Mouse (Mus musculus): ENCODE data around the gene Bri3. TPM values are rescaled to one million over a fixed set of nuclear protein-coding genes. Genes with fewer than 3 reads are reported as not detected.

Bri3 gene
- polyA plus RNA-seq, 1 experiment: 104 TPM

GRCm38 (mm10) chr5:144230216-144230615 lies 14.0 kb upstream of the Bri3 start:
- Histone ChIP-seq H3K4me3 (ENCODE audit: insufficient read depth, low read length) (no peak overlapping the region), H3K27ac (ENCODE audit: insufficient read depth, low read length) (no peak overlapping the region)
- TF ChIP-seq POLR2A (IDR thresholded peaks at IDR 0.05; ENCODE audit: extremely low read depth, insufficient read depth, low read length) (no peak), CTCF (IDR thresholded peaks at IDR 0.05; ENCODE audit: extremely low read depth, insufficient read depth, low read length) (no peak)

GRCm38 (mm10) chr5:144231410-144231809 lies 12.8 kb upstream of the Bri3 start:
- H3K27ac ChIP-seq (ENCODE audit: insufficient read depth, low read length): no peak overlapping the region
- TF ChIP-seq CTCF (IDR thresholded peaks at IDR 0.05; ENCODE audit: extremely low read depth, insufficient read depth, low read length) (peak; percentile 42; the same call in 1 of the 2 replicates), POLR2A (IDR thresholded peaks at IDR 0.05; ENCODE audit: extremely low read depth, insufficient read depth, low read length) (no peak)
- H3K4me1 ChIP-seq (ENCODE audit: control insufficient read depth, insufficient read depth, low read length): no peaks in the 10 kb centered on the region
- H3K4me3 ChIP-seq (ENCODE audit: insufficient read depth, low read length): no peak overlapping the region

More at GRCm38 (mm10) chr5:144230216-144230615, 14.0 kb upstream of the Bri3 start:
- H3K4me1 ChIP-seq (ENCODE audit: control insufficient read depth, insufficient read depth, low read length): no peaks in the 10 kb centered on the region

GRCm38 (mm10) chr5:144232531-144232930 lies 11.7 kb upstream of the Bri3 start:
- no peak overlapping the region for H3K4me3 ChIP-seq (ENCODE audit: insufficient read depth, low read length)
- no peaks in the 10 kb centered on the region for H3K4me1 ChIP-seq (ENCODE audit: control insufficient read depth, insufficient read depth, low read length)
- TF ChIP-seq POLR2A (IDR thresholded peaks at IDR 0.05; ENCODE audit: extremely low read depth, insufficient read depth, low read length) (no peak), CTCF (IDR thresholded peaks at IDR 0.05; ENCODE audit: extremely low read depth, insufficient read depth, low read length) (no peak)
- H3K27ac ChIP-seq (ENCODE audit: insufficient read depth, low read length): no peak overlapping the region

GRCm38 (mm10) chr5:144234222-144234621 lies 10.0 kb upstream of the Bri3 start:
- H3K27ac ChIP-seq (ENCODE audit: insufficient read depth, low read length): no peak overlapping the region
- no peak overlapping the region for H3K4me3 ChIP-seq (ENCODE audit: insufficient read depth, low read length)
- no peaks in the 10 kb centered on the region for H3K4me1 ChIP-seq (ENCODE audit: control insufficient read depth, insufficient read depth, low read length)
- TF ChIP-seq CTCF (IDR thresholded peaks at IDR 0.05; ENCODE audit: extremely low read depth, insufficient read depth, low read length) (no peak), POLR2A (IDR thresholded peaks at IDR 0.05; ENCODE audit: extremely low read depth, insufficient read depth, low read length) (no peak)

- no peak overlapping the region for H3K4me3 ChIP-seq (ENCODE audit: insufficient read depth, low read length)
- no peaks in the 10 kb centered on the region for H3K4me1 ChIP-seq (ENCODE audit: control insufficient read depth, insufficient read depth, low read length)
- no peak overlapping the region for H3K27ac ChIP-seq (ENCODE audit: insufficient read depth, low read length)
- no peak for TF ChIP-seq POLR2A (IDR thresholded peaks at IDR 0.05; ENCODE audit: extremely low read depth, insufficient read depth, low read length)
- TF ChIP-seq CTCF (IDR thresholded peaks at IDR 0.05; ENCODE audit: extremely low read depth, insufficient read depth, low read length): no peak
Observed at GRCm38 (mm10) chr5:144234714-144235113, 9.5 kb upstream of the Bri3 start.

- no peak for TF ChIP-seq CTCF (IDR thresholded peaks at IDR 0.05; ENCODE audit: extremely low read depth, insufficient read depth, low read length)
- no peak overlapping the region for H3K27ac ChIP-seq (ENCODE audit: insufficient read depth, low read length)
- no peaks in the 10 kb centered on the region for H3K4me1 ChIP-seq (ENCODE audit: control insufficient read depth, insufficient read depth, low read length)
- H3K4me3 ChIP-seq (ENCODE audit: insufficient read depth, low read length): no peak overlapping the region
Observed at GRCm38 (mm10) chr5:144238969-144239368, 5.3 kb upstream of the Bri3 start.

DNA sequence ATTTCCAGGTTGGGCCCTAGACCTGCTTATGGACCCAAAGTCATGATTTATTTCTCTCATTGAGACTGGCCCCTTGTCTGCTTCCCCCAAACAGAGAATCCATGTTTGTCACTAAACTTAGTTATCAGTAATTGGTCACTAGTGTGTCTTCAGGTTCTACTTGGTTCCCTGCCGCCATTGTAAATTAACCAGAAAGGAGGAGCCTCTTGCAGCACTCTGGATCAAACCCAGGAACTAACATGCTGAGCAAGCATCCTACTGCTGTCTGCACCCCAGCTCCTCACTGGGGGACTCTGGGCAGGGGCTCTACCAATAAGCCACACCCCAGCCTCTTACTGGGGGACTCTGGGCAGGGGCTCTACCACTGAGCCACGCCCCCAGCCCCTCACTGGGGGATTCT lies 1.4 kb downstream of the Bri3 start:
- no peak overlapping the region for H3K4me3 ChIP-seq (ENCODE audit: insufficient read depth, low read length)
- H3K27ac ChIP-seq (ENCODE audit: insufficient read depth, low read length): no peak overlapping the region
- no peaks in the 10 kb centered on the region for H3K4me1 ChIP-seq (ENCODE audit: control insufficient read depth, insufficient read depth, low read length)
- TF ChIP-seq CTCF (IDR thresholded peaks at IDR 0.05; ENCODE audit: extremely low read depth, insufficient read depth, low read length): no peak
- TF ChIP-seq POLR2A (IDR thresholded peaks at IDR 0.05; ENCODE audit: extremely low read depth, insufficient read depth, low read length): no peak

GRCm38 (mm10) chr5:144246669-144247068 lies 2.4 kb downstream of the Bri3 start:
- Histone ChIP-seq H3K4me3 (ENCODE audit: insufficient read depth, low read length) (no peak overlapping the region), H3K27ac (ENCODE audit: insufficient read depth, low read length) (no peak overlapping the region), H3K4me1 (ENCODE audit: control insufficient read depth, insufficient read depth, low read length) (no peaks in the 10 kb centered on the region)
- no peak for TF ChIP-seq CTCF (IDR thresholded peaks at IDR 0.05; ENCODE audit: extremely low read depth, insufficient read depth, low read length)

DNA sequence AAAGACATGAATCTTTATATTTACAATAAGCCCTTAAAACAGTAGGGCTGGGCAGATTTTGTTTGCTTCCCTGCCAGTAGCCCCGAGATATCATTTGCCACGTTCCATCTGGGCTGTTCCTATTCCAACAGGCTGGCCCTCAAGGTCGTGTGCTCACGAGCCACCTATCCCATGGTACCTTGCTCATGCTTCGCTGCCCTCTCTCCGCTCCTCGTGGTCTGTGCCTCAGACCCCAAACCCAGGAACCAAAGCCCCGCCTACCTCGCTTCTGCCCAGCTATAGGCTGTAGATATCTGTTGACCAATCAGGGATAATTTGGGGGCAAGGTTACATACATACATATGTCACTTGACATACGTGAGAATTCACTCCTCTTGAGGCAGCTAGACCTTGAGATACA lies 3.1 kb downstream of the Bri3 start:
- Histone ChIP-seq H3K4me1 (ENCODE audit: control insufficient read depth, insufficient read depth, low read length) (no peaks in the 10 kb centered on the region), H3K27ac (ENCODE audit: insufficient read depth, low read length) (no peak overlapping the region), H3K4me3 (ENCODE audit: insufficient read depth, low read length) (no peak overlapping the region)
- TF ChIP-seq CTCF (IDR thresholded peaks at IDR 0.05; ENCODE audit: extremely low read depth, insufficient read depth, low read length): no peak
- TF ChIP-seq POLR2A (IDR thresholded peaks at IDR 0.05; ENCODE audit: extremely low read depth, insufficient read depth, low read length): no peak

DNA sequence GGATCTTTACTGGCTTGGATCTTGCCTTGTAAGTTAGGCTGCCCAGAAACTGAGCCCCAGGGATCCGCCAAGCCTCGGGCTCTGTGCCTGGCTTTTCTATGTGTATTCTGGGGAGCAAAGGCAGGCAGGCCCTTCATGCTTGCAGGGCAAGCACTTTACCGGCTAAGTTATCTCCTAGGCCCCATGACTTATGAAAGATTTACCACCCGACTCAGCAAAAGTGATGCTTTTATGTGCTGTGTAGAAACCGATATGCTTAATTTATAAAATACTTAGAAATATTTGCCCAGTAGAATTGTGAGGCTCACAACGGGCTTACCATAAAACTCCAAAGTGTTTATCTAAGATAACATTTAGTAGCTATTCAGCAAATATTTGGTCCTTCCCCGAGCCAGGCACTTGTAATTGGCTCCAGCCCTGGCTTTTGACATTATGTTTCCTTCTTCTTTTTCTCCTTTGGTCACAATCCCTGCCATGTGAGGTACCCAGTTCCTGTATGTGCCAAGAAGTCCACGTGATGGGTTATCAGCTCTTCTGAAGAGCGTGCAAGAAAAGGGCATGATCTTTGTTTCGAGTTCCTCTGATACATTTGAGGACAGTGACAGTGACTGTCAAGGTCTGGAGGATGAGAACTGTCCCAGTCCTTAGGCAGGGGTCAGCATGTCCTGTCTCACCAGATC lies 3.8 kb downstream of the Bri3 start:
- no peak overlapping the region for H3K27ac ChIP-seq (ENCODE audit: insufficient read depth, low read length)
- TF ChIP-seq POLR2A (IDR thresholded peaks at IDR 0.05; ENCODE audit: extremely low read depth, insufficient read depth, low read length) (no peak), CTCF (IDR thresholded peaks at IDR 0.05; ENCODE audit: extremely low read depth, insufficient read depth, low read length) (no peak)
- no peak overlapping the region for H3K4me3 ChIP-seq (ENCODE audit: insufficient read depth, low read length)
- H3K4me1 ChIP-seq (ENCODE audit: control insufficient read depth, insufficient read depth, low read length): no peaks in the 10 kb centered on the region
